Comparison of ENCODE assay signal across 8 mouse cellular contexts in the genomic region with DNA sequence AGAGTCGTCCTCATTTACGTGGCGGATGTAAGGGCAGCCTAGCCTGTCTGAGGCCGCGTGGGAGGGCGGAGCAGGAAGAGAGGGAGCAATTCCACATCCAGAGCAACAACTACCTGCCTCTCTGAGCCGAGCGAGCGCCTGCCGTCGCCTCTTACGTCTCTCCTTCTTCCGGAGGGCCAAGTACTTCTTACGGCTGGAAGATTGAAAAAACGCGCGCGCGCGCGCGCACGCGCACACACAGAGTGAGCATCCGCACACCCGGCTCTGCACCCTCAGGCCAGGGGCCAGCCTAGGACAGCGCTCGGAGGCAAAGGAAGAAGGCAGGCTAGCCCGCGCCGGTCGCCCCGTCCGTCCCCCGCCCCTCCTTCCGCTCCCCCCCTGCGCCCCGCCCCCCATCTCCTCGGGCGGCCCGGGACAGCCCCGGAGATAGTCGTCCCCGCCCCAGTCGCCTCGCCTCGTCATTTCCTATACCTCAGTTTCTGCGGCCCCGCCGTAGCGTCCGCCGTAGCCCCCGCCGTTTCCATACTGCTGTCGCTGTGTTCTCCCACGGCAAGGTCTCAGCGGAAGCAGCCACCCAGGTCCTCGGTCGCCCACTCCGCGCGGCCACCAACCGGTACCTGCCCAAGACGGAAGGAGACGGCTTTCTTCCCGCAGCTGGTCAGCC. TPM values are rescaled to one million over a fixed set of nuclear protein-coding genes. Genes with fewer than 3 reads are reported as not detected.
DNase-seq lines count a peak whose midpoint lies in the region; ATAC-seq and TF ChIP-seq lines count a peak whose summit lies in the region.

No protein-coding gene starts in this region.

- peaks cover 8% of the 10 kb centered on the region; the same call in 1 of the 2 replicates for H3K36me3 ChIP-seq in liver, adult 2 months (ENCODE audit: control insufficient read depth, insufficient read depth, low read length)
- no peaks in the 10 kb centered on the region for H3K36me3 ChIP-seq in midbrain, postnatal 0 days (ENCODE audit: insufficient read depth, low read length)

- 1% methylated on average over 38 of the region's 67 CpGs for WGBS in liver, adult 2 months
- 24% methylated on average over 32 of the region's 67 CpGs for WGBS in midbrain, postnatal 0 days

- peak; percentile 49 for DNase-seq in layer of hippocampus, adult 11-12 months (ENCODE audit: low spot score)
- DNase-seq in layer of hippocampus, adult 9-10 months (ENCODE audit: low spot score): no peak
- DNase-seq in cerebellum, postnatal 36 days: peak; percentile 37 to 57
- peak; percentile 10 to 30 for DNase-seq in gastrocnemius, adult 8-10 months (ENCODE audit: low spot score in 2 of 2)
- DNase-seq in induced T-regulatory cell, adult 2 months (ENCODE audit: low read depth): peak; percentile 87
- peak; percentile 38 for DNase-seq in liver, adult 2 months (ENCODE audit: extremely low read depth, low read depth, low spot score)
- peak; percentile 61 for DNase-seq in midbrain, postnatal 0 days (ENCODE audit: low spot score)
- DNase-seq in spleen, postnatal 10 days (ENCODE audit: low spot score in 2 of 2): peak; percentile 44 to 81

- H3K79me2 ChIP-seq in liver, adult 2 months (ENCODE audit: control insufficient read depth, insufficient read depth, low read length): no peaks in the 10 kb centered on the region

- peak overlapping the region; percentile 52 for H3K4me2 ChIP-seq in midbrain, postnatal 0 days (ENCODE audit: low read depth, low read length, poor library complexity, severe bottlenecking)

- H3K4me1 ChIP-seq in liver, adult 2 months (ENCODE audit: control insufficient read depth, insufficient read depth, low read length): peaks cover 2% of the 10 kb centered on the region; the same call in 1 of the 2 replicates
- no peaks in the 10 kb centered on the region for H3K4me1 ChIP-seq in midbrain, postnatal 0 days (ENCODE audit: insufficient read depth, low read length)

- ATAC-seq in midbrain, postnatal 0 days (ENCODE audit: low FRiP score): peak; percentile 88

- H3K27me3 ChIP-seq in liver, adult 2 months (ENCODE audit: control insufficient read depth, insufficient read depth, low read length): no peaks in the 10 kb centered on the region
- H3K27me3 ChIP-seq in midbrain, postnatal 0 days (ENCODE audit: insufficient read depth, low read length): no peaks in the 10 kb centered on the region

- peak overlapping the region; percentile 100 for H3K4me3 ChIP-seq in liver, adult 2 months (ENCODE audit: insufficient read depth, low read depth, low read length)
- H3K4me3 ChIP-seq in midbrain, postnatal 0 days (ENCODE audit: low read depth, low read length): peak overlapping the region; percentile 51

- TF ChIP-seq CTCF in liver, adult 2 months (IDR thresholded peaks at IDR 0.05; ENCODE audit: low read depth, low read length): no peak
- TF ChIP-seq CTCF in midbrain, postnatal 0 days (IDR thresholded peaks at IDR 0.05): no peak

- peak overlapping the region; percentile 99 for H3K9ac ChIP-seq in liver, adult 2 months (ENCODE audit: low read depth, low read length)
- peak overlapping the region; percentile 76 for H3K9ac ChIP-seq in midbrain, postnatal 0 days (replicated peaks; ENCODE audit: low read length, poor library complexity, severe bottlenecking)

- 0 out of 2 replicates have a peak, but pooled peaks have one; percentile 18 for TF ChIP-seq POLR2A in liver, adult 2 months (IDR thresholded peaks at IDR 0.05; ENCODE audit: extremely low read depth, insufficient read depth, low read length)

- no peaks in the 10 kb centered on the region for H3K9me3 ChIP-seq in midbrain, postnatal 0 days (ENCODE audit: low read length)

- peak overlapping the region; percentile 98 for H3K27ac ChIP-seq in liver, adult 2 months (replicated peaks; ENCODE audit: insufficient read depth, low read depth, low read length)
- H3K27ac ChIP-seq in midbrain, postnatal 0 days (ENCODE audit: low read depth, low read length): peak overlapping the region; percentile 89

RNA-seq across cellular contexts. Expression of gene Zrsr2, which starts 0.5 kb away (rescaled TPM):
- 10 to 100 TPM; 12.6 to 21.5 (median 13.6) TPM for total RNA-seq in gastrocnemius, adult 8-10 months (2022)
- total RNA-seq in liver, adult 2 months (2014; rRNA removed): 6.7 and 6.8 TPM in 2 replicates
- polyA plus RNA-seq in liver, adult 2 months (2012; rRNA removed): 4.9 and 5.4 TPM in 2 replicates
- total RNA-seq in midbrain, postnatal 0 days (2014; rRNA removed): 17.3 and 19.6 TPM in 2 replicates
- polyA plus RNA-seq in midbrain, postnatal 0 days (2015; fragmentation: Nextera tagmentation; extraction: Ambion mirVana): 83.4 and 89.7 TPM in 2 replicates

RNA-seq across cellular contexts. Expression of gene Ap1s2, which starts 49.1 kb away (rescaled TPM):
- 10 to 100 TPM; 20.4 to 36.9 (median 26.4) TPM for total RNA-seq in gastrocnemius, adult 8-10 months (2022)
- 2.4 and 2.7 TPM in 2 replicates for total RNA-seq in liver, adult 2 months (2014; rRNA removed)
- 0.19 and 0.26 TPM in 2 replicates for polyA plus RNA-seq in liver, adult 2 months (2012; rRNA removed)
- total RNA-seq in midbrain, postnatal 0 days (2014; rRNA removed): 61.8 and 73.7 TPM in 2 replicates
- polyA plus RNA-seq in midbrain, postnatal 0 days (2015; fragmentation: Nextera tagmentation; extraction: Ambion mirVana): 113 and 130 TPM in 2 replicates
